Mouse (Mus musculus) kidney, adult 2 months (tissue): Measurements from ENCODE around the gene Nek10. TPM values are rescaled to one million over a fixed set of nuclear protein-coding genes. Genes with fewer than 3 reads are reported as not detected.
A peak's percentile ranks its signal among the peaks of the same experiment; 100 is the strongest.

Source experiments
- DNase-seq: peaks from one replicate; pipeline ENCODE4 v3.0.0; 2021
- H3K27ac ChIP-seq: fragments of 200-500 bp; 2 replicates; pipeline ENCODE4 v1.5.1; 2012; ENCODE audit warnings: low read depth, low read length, control low read depth, inconsistent platforms; ENCODE audit not compliant: insufficient read depth
- H3K27me3 ChIP-seq: fragments of 200-500 bp; replicated peaks from 2 replicates; pipeline ENCODE4 v1.6.1; 2012; ENCODE audit warnings: mild to moderate bottlenecking, moderate library complexity, low read length, inconsistent platforms; ENCODE audit not compliant: control insufficient read depth, insufficient read depth
- H3K36me3 ChIP-seq: fragments of 200-500 bp; 2 replicates; pipeline ENCODE4 v1.6.1; 2012; ENCODE audit warnings: mild to moderate bottlenecking, moderate library complexity, low read length, inconsistent platforms; ENCODE audit not compliant: control insufficient read depth, insufficient read depth
- H3K4me1 ChIP-seq: fragments of 200-500 bp; 2 replicates; pipeline ENCODE4 v1.6.1; 2011; ENCODE audit warnings: low read length; ENCODE audit not compliant: control insufficient read depth, insufficient read depth
- H3K4me3 ChIP-seq: fragments of 200-500 bp; 2 replicates; pipeline ENCODE4 v1.5.1; 2011; ENCODE audit warnings: mild to moderate bottlenecking, low read depth, low read length, control low read depth; ENCODE audit not compliant: insufficient read depth
- CTCF ChIP-seq: fragments of 200-500 bp; conservative IDR thresholded peaks from 2 replicates; pipeline ENCODE4 v1.5.1; 2011; ENCODE audit warnings: low read depth, mild to moderate bottlenecking, control low read depth, low read length, moderate library complexity, mixed read lengths; ENCODE audit not compliant: insufficient read depth, insufficient read length
- POLR2A ChIP-seq: fragments of 200-500 bp; IDR thresholded peaks from one replicate; pipeline ENCODE4 v1.6.1; 2011; ENCODE audit warnings: low read depth, low read length, control low read depth
- WGBS: fragments of 180-500 bp; shearing (Covaris S2); methylation state at CpG from one replicate; pipeline ENCODE4 v1.1.7; 2018; 5-methylcytosine and 5-hydroxymethylcytosine counted together
- polyA plus RNA-seq: library from polyadenylated mRNA; depleted of rRNA; stranded (reverse); fragments of >200 nt; gene quantifications from 2 replicates; pipeline ENCODE4 v1.2.3, GENCODE M21; 2012

The Nek10 gene
- polyA plus RNA-seq, 1 experiment, result not detected

GRCm38 (mm10) chr14:14803921-14804517 lies 804 bp downstream of the Nek10 start:
- 8% methylated on average over 10 of the region's 10 CpGs for WGBS

GRCm38 (mm10) chr14:14804518-14805212 lies 1.4 kb downstream of the Nek10 start:
- TF ChIP-seq CTCF (no peak), POLR2A (no peak)
- H3K36me3 ChIP-seq, result no peaks in the 10 kb centered on the region
- 59% methylated on average over 5 of the region's 5 CpGs for WGBS
- DNase-seq, result no peak
- H3K4me1 ChIP-seq, result no peaks in the 10 kb centered on the region
- no peaks in the 10 kb centered on the region for H3K27me3 ChIP-seq
- no peak overlapping the region for H3K4me3 ChIP-seq
- H3K27ac ChIP-seq, result no peak overlapping the region

More at GRCm38 (mm10) chr14:14803921-14804517, 804 bp downstream of the Nek10 start:
- Histone ChIP-seq H3K27me3 (no peaks in the 10 kb centered on the region), H3K4me3 (no peak overlapping the region), H3K4me1 (no peaks in the 10 kb centered on the region), H3K36me3 (no peaks in the 10 kb centered on the region), H3K27ac (no peak overlapping the region)
- TF ChIP-seq POLR2A (no peak), CTCF (no peak)
- DNase-seq, result peak; percentile 3

DNA sequence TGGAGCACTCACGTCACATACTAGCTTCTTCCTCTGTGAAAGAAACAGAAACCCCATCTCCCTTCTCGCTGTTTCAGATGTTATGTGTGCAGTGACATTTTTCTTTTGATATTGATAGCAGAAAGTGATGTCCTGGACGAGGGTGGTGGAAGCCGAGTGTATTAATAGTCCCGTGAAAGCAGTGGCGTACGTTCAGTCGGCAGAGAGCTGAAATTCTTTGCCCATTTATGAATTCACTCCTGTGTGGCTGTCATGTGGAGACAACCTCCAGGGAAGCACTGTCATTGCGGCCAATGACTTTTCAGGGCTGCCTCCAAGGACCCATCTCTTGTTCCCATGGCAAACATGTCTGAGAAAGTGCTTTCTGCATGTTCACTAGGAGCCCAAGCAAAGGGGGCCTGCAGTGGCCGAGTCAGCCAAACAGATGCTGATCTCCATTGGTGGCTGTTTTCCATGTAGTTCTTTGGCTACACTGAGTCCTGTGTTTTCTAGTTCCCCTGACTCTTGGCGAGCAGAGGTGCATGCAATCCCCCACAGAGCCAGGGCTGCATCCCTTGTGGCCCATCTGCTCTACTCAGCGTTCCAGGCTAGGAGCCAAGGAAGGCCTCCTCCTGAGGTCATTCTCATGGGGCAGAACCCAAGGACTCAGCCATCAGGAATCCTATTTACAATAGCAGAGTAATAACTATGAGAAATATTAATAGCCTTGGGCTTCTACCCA lies 29.5 kb downstream of the Nek10 start:
- no peaks in the 10 kb centered on the region for H3K27me3 ChIP-seq
- peak; percentile 68 for DNase-seq
- TF ChIP-seq CTCF, result no peak
- TF ChIP-seq POLR2A, result no peak
- WGBS, result 71% methylated on average over 12 of the region's 12 CpGs
- no peak overlapping the region for H3K4me3 ChIP-seq
- H3K4me1 ChIP-seq, result no peaks in the 10 kb centered on the region
- no peak overlapping the region for H3K27ac ChIP-seq
- no peaks in the 10 kb centered on the region for H3K36me3 ChIP-seq

- no peaks in the 10 kb centered on the region for H3K4me1 ChIP-seq
- 82% methylated on average over 1 of the region's 1 CpGs for WGBS
- no peak for DNase-seq
- no peak overlapping the region for H3K27ac ChIP-seq
- no peak for TF ChIP-seq CTCF
- no peak for TF ChIP-seq POLR2A
- H3K36me3 ChIP-seq, result no peaks in the 10 kb centered on the region
- no peaks in the 10 kb centered on the region for H3K27me3 ChIP-seq
- no peak overlapping the region for H3K4me3 ChIP-seq
These were observed 30.3 kb downstream of the Nek10 start for GRCm38 (mm10) chr14:14833498-14833897.

DNA sequence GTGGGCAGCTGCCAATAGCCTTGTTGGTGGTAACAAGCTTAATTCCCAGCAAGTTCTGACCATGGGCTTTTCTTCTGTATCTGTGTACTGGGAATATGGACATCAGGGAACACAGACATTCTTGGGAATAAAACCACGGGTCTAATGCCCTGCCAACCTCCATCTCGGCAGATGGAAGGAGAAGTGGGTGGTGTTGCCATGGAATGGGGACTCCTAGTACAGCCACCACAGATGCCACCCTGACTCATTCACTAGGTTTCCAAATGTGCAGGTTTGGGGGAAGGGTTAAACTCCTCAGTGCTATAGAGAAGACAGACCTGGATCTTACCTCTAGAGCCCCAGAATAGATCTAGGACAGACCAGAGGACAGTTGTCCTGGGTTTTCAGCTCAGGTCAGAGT lies 31.1 kb downstream of the Nek10 start:
- H3K4me1 ChIP-seq, result no peaks in the 10 kb centered on the region
- no peaks in the 10 kb centered on the region for H3K36me3 ChIP-seq
- no peak for DNase-seq
- H3K4me3 ChIP-seq, result no peak overlapping the region
- H3K27ac ChIP-seq, result no peak overlapping the region
- 90% methylated on average over 2 of the region's 2 CpGs for WGBS
- no peaks in the 10 kb centered on the region for H3K27me3 ChIP-seq
- no peak for TF ChIP-seq CTCF

GRCm38 (mm10) chr14:14837627-14838026 lies 34.4 kb downstream of the Nek10 start:
- H3K27ac ChIP-seq, result no peak overlapping the region
- no peak for DNase-seq
- 70% methylated on average over 4 of the region's 4 CpGs for WGBS
- no peak overlapping the region for H3K4me3 ChIP-seq
- H3K4me1 ChIP-seq, result no peaks in the 10 kb centered on the region
- H3K36me3 ChIP-seq, result no peaks in the 10 kb centered on the region
- H3K27me3 ChIP-seq, result no peaks in the 10 kb centered on the region
- TF ChIP-seq CTCF (no peak), POLR2A (no peak)

- Histone ChIP-seq H3K27me3 (no peaks in the 10 kb centered on the region), H3K36me3 (no peaks in the 10 kb centered on the region), H3K4me1 (no peaks in the 10 kb centered on the region), H3K4me3 (no peak overlapping the region), H3K27ac (no peak overlapping the region)
- 55% methylated on average over 1 of the region's 1 CpGs for WGBS
- peak; percentile 14 for DNase-seq
- TF ChIP-seq CTCF, result no peak
- no peak for TF ChIP-seq POLR2A
These were observed 34.9 kb downstream of the Nek10 start for GRCm38 (mm10) chr14:14838109-14838508.
